In genomic region chr6:137754056-137754856, GRCm38 (mm10) we compare ENCODE assay signal across 8 mouse cellular contexts. TPM values are rescaled to one million over a fixed set of nuclear protein-coding genes. Genes with fewer than 3 reads are reported as not detected.
DNase-seq lines count a peak whose midpoint lies in the region; ATAC-seq lines count a peak whose summit lies in the region.

Dera (plus strand) TSS chr6:137754546.

- no peaks in the 10 kb centered on the region for H3K9me3 ChIP-seq in embryonic facial prominence, embryonic 14.5 days (ENCODE audit: control insufficient read depth, low read length)
- H3K9me3 ChIP-seq in liver, embryonic 13.5 days (replicated peaks): no peaks in the 10 kb centered on the region
- no peaks in the 10 kb centered on the region for H3K9me3 ChIP-seq in stomach, embryonic 16.5 days (replicated peaks; ENCODE audit: control insufficient read depth, low read length)

- H3K4me3 ChIP-seq in embryonic facial prominence, embryonic 14.5 days (ENCODE audit: low read depth, low read length): peak within 1 kb of the TSS; percentile 75
- H3K4me3 ChIP-seq in liver, embryonic 13.5 days (replicated peaks): peak within 1 kb of the TSS; percentile 80
- H3K4me3 ChIP-seq in stomach, embryonic 16.5 days (replicated peaks; ENCODE audit: low read length): peak within 1 kb of the TSS; percentile 77

- H3K4me1 ChIP-seq in embryonic facial prominence, embryonic 14.5 days (ENCODE audit: control insufficient read depth, insufficient read depth, low read length): no peaks in the 10 kb centered on the region
- peaks cover 14% of the 10 kb centered on the region for H3K4me1 ChIP-seq in liver, embryonic 13.5 days (replicated peaks)
- peaks cover 4% of the 10 kb centered on the region; the same call in 1 of the 2 replicates for H3K4me1 ChIP-seq in stomach, embryonic 16.5 days (ENCODE audit: control insufficient read depth, insufficient read depth, low read length)

- DNase-seq in B cell, adult 2 months: peak; percentile 93 to 94
- peak; percentile 92 to 95 for DNase-seq in adrenal gland, postnatal 36 days
- peak; percentile 89 for DNase-seq in embryonic facial prominence, embryonic 14.5 days (ENCODE audit: low spot score)
- peak; percentile 70 to 74 for DNase-seq in heart, adult 9 months (ENCODE audit: low spot score in 2 of 2)
- peak; percentile 96 for DNase-seq in kidney, adult 9 months
- DNase-seq in liver, embryonic 13.5 days: peak; percentile 84
- DNase-seq in natural killer cell, adult 2 months (ENCODE audit: low spot score in 2 of 2): peak; percentile 80 to 88

- peaks cover 26% of the 10 kb centered on the region for H3K36me3 ChIP-seq in embryonic facial prominence, embryonic 14.5 days (ENCODE audit: control insufficient read depth, insufficient read depth, low read length)
- H3K36me3 ChIP-seq in liver, embryonic 13.5 days: peaks cover 25% of the 10 kb centered on the region
- H3K36me3 ChIP-seq in stomach, embryonic 16.5 days (ENCODE audit: control insufficient read depth, insufficient read depth, low read length): peaks cover 10% of the 10 kb centered on the region

- H3K9ac ChIP-seq in embryonic facial prominence, embryonic 14.5 days (ENCODE audit: low read depth, low read length): peak within 1 kb of the TSS; percentile 73
- H3K9ac ChIP-seq in liver, embryonic 13.5 days: peak within 1 kb of the TSS; percentile 83
- peak within 1 kb of the TSS; percentile 83 for H3K9ac ChIP-seq in stomach, embryonic 16.5 days (ENCODE audit: low read length)

- 13% methylated on average over 18 of the region's 26 CpGs for WGBS in embryonic facial prominence, embryonic 14.5 days
- WGBS in liver, embryonic 13.5 days (ENCODE audit: insufficient replicate concordance): 11% methylated on average over 26 of the region's 26 CpGs
- 13% methylated on average over 26 of the region's 26 CpGs for WGBS in stomach, embryonic 16.5 days

- H3K4me2 ChIP-seq in embryonic facial prominence, embryonic 14.5 days (ENCODE audit: low read depth, low read length): peak within 1 kb of the TSS; percentile 79
- peak within 1 kb of the TSS; percentile 71 for H3K4me2 ChIP-seq in liver, embryonic 13.5 days
- peak within 1 kb of the TSS; percentile 79 for H3K4me2 ChIP-seq in stomach, embryonic 16.5 days (ENCODE audit: low read depth, low read length)

- no peak within 1 kb of the TSS for H3K27ac ChIP-seq in embryonic facial prominence, embryonic 14.5 days (replicated peaks; ENCODE audit: low read depth, low read length)
- peak within 1 kb of the TSS; percentile 82 for H3K27ac ChIP-seq in liver, embryonic 13.5 days
- peak within 1 kb of the TSS; percentile 58; the same call in 1 of the 2 replicates for H3K27ac ChIP-seq in stomach, embryonic 16.5 days (ENCODE audit: low read length)

- no peaks in the 10 kb centered on the region for H3K27me3 ChIP-seq in embryonic facial prominence, embryonic 14.5 days (replicated peaks; ENCODE audit: control insufficient read depth, insufficient read depth, low read length)
- H3K27me3 ChIP-seq in liver, embryonic 13.5 days: no peaks in the 10 kb centered on the region
- no peaks in the 10 kb centered on the region for H3K27me3 ChIP-seq in stomach, embryonic 16.5 days (ENCODE audit: control insufficient read depth, insufficient read depth, low read length)

- ATAC-seq in embryonic facial prominence, embryonic 14.5 days (ENCODE audit: low read depth): peak; percentile 89
- peak; percentile 96 for ATAC-seq in liver, embryonic 13.5 days (ENCODE audit: low read depth)
- ATAC-seq in stomach, embryonic 16.5 days (ENCODE audit: insufficient read depth, low FRiP score): peak; percentile 87

RNA-seq across cellular contexts. Expression of gene Dera, which starts in this region (rescaled TPM):
- 10 to 100 TPM; 14.2 to 25.2 TPM for total RNA-seq in adrenal gland, postnatal 36 days (2021)
- 35.4 and 40.8 TPM in 2 replicates for polyA plus RNA-seq in embryonic facial prominence, embryonic 14.5 days (2014; fragmentation: Nextera tagmentation; extraction: Ambion mirVana)
- 53.1 and 60.9 TPM in 2 replicates for polyA plus RNA-seq in liver, embryonic 13.5 days (2015; fragmentation: Nextera tagmentation; extraction: Ambion mirVana)
- polyA plus RNA-seq in stomach, embryonic 16.5 days (2015; fragmentation: Nextera tagmentation; extraction: Ambion mirVana): 65.5 and 66.0 TPM in 2 replicates
